Mouse (Mus musculus) ES-Bruce4 (cell line): ENCODE results near the gene Plk4.

Source experiments
- CTCF ChIP-seq: IDR thresholded peaks from one replicate; pipeline ENCODE4 v1.8.1; 2011; ENCODE audit warnings: low read depth, low read length
- EP300 ChIP-seq: IDR thresholded peaks from 2 replicates; pipeline ENCODE4 v1.6.1; 2011; ENCODE audit warnings: low read depth, low read length; ENCODE audit not compliant: insufficient read depth
- POLR2A ChIP-seq: IDR thresholded peaks from one replicate; pipeline ENCODE4 v1.8.1; 2011; ENCODE audit warnings: low read length; ENCODE audit not compliant: insufficient read depth

DNA sequence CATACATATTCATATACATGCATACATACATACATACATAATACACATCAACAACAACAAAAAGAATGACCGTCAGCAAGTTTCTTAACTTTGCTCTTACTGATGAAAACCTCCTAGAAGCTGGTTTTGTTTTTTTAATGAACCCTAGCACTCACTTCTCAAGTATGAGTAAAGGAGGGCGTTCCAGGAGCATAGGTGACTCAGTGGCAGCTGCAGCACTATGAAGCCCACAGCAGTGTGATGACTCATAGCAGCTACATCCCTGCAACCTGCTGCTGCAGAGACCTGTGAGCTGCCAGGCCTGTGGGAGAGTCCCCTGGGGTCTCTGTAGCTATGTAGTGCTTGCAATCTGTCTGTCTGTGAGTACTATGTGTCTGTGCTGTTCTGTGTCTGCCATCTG, 38.5 kb upstream of the Plk4 start:
- TF ChIP-seq CTCF (no peak), EP300 (no peak), POLR2A (no peak)
